Mouse (Mus musculus) liver, embryonic 14.5 days (tissue): ENCODE data around the gene Eml4.

Experiments used
- CTCF ChIP-seq: IDR thresholded peaks from 2 replicates; pipeline ENCODE4 v1.5.1; 2016; ENCODE audit warnings: antibody characterized with exemption, low read depth, control low read depth
- EP300 ChIP-seq: IDR thresholded peaks from 2 replicates; pipeline ENCODE4 v1.6.1; 2016; ENCODE audit warnings: antibody characterized with exemption, low read depth

- TF ChIP-seq CTCF (no peak), EP300 (no peak)
Observed at GRCm38 (mm10) chr17:83344226-83344625, 6.5 kb upstream of the Eml4 start.
